Mouse (Mus musculus): ENCODE measurements around the gene Olfr535. TPM values are rescaled to one million over a fixed set of nuclear protein-coding genes. Genes with fewer than 3 reads are reported as not detected.

The Olfr535 gene
- polyA plus RNA-seq, 1 experiment from 2014 or later = not detected

- H3K4me1 ChIP-seq (ENCODE audit: control insufficient read depth, insufficient read depth, low read length) = no peaks in the 10 kb centered on the region
- H3K27ac ChIP-seq (ENCODE audit: low read depth, low read length) = no peak overlapping the region
- no peak overlapping the region for H3K4me3 ChIP-seq (ENCODE audit: low read length)
- no peaks in the 10 kb centered on the region for H3K27me3 ChIP-seq (ENCODE audit: control insufficient read depth, insufficient read depth, low read length)
- no peaks in the 10 kb centered on the region for H3K36me3 ChIP-seq (ENCODE audit: control insufficient read depth, insufficient read depth, low read length)
- no peaks in the 10 kb centered on the region for H3K9me3 ChIP-seq (ENCODE audit: control insufficient read depth, low read length)
- H3K4me2 ChIP-seq (replicated peaks; ENCODE audit: low read depth, low read length) = no peak overlapping the region
- H3K9ac ChIP-seq (ENCODE audit: low read depth, low read length) = no peak overlapping the region
- no peak for ATAC-seq (ENCODE audit: low FRiP score, low TSS enrichment)
- WGBS = 79% methylated on average over 2 of the region's 2 CpGs
Measured at GRCm38 (mm10) chr7:140539746-140540145, 55.7 kb downstream of the Olfr535 start.

Other genes with a start within 250 kb of the Olfr535 start
- gene 5830411N06Rik, start 236.9 kb upstream of the Olfr535 start, polyA plus RNA-seq (2014; fragmentation: Nextera tagmentation; extraction: Ambion mirVana) = not detected in 2 replicates
- gene Olfr525, start 163.4 kb upstream of the Olfr535 start, polyA plus RNA-seq (2014; fragmentation: Nextera tagmentation; extraction: Ambion mirVana) = not detected in 2 replicates
- gene Olfr527, start 150.2 kb upstream of the Olfr535 start, polyA plus RNA-seq (2014; fragmentation: Nextera tagmentation; extraction: Ambion mirVana) = not detected in 2 replicates
- not detected in 2 replicates for gene Olfr60, start 122.5 kb upstream of the Olfr535 start, polyA plus RNA-seq (2014; fragmentation: Nextera tagmentation; extraction: Ambion mirVana)
- gene Olfr530, start 107.9 kb upstream of the Olfr535 start, polyA plus RNA-seq (2014; fragmentation: Nextera tagmentation; extraction: Ambion mirVana) = not detected in 2 replicates
- not detected in 2 replicates for gene Olfr531, start 81.3 kb upstream of the Olfr535 start, polyA plus RNA-seq (2014; fragmentation: Nextera tagmentation; extraction: Ambion mirVana)
- gene Olfr532, start 62.6 kb upstream of the Olfr535 start, polyA plus RNA-seq (2014; fragmentation: Nextera tagmentation; extraction: Ambion mirVana) = not detected in 2 replicates
- not detected in 2 replicates for gene Olfr533, start 20.8 kb upstream of the Olfr535 start, polyA plus RNA-seq (2014; fragmentation: Nextera tagmentation; extraction: Ambion mirVana)
- gene Olfr536, start 23.2 kb downstream of the Olfr535 start, polyA plus RNA-seq (2014; fragmentation: Nextera tagmentation; extraction: Ambion mirVana) = not detected in 2 replicates
- not detected in 2 replicates for gene Olfr538, start 83.7 kb downstream of the Olfr535 start, polyA plus RNA-seq (2014; fragmentation: Nextera tagmentation; extraction: Ambion mirVana)
- not detected in 2 replicates for gene Olfr46, start 117.1 kb downstream of the Olfr535 start, polyA plus RNA-seq (2014; fragmentation: Nextera tagmentation; extraction: Ambion mirVana)
- gene Olfr61, start 144.8 kb downstream of the Olfr535 start, polyA plus RNA-seq (2014; fragmentation: Nextera tagmentation; extraction: Ambion mirVana) = not detected in 2 replicates
- gene Olfr53, start 162.2 kb downstream of the Olfr535 start, polyA plus RNA-seq (2014; fragmentation: Nextera tagmentation; extraction: Ambion mirVana) = not detected in 2 replicates
- gene Olfr539, start 175.7 kb downstream of the Olfr535 start, polyA plus RNA-seq (2014; fragmentation: Nextera tagmentation; extraction: Ambion mirVana) = not detected in 2 replicates
- gene Olfr45, start 197.7 kb downstream of the Olfr535 start, polyA plus RNA-seq (2014; fragmentation: Nextera tagmentation; extraction: Ambion mirVana) = not detected in 2 replicates
- gene Olfr541, start 213.1 kb downstream of the Olfr535 start, polyA plus RNA-seq (2014; fragmentation: Nextera tagmentation; extraction: Ambion mirVana) = not detected in 2 replicates